Mouse (Mus musculus) heart, postnatal 0 days (tissue): ENCODE measurements around the gene Ick.
"Not testable (repeated sequence)": the region's sequence is repeated elsewhere in the genome, so short reads cannot be mapped to it uniquely, and the experiment has no call there.

Source experiments
- CTCF ChIP-seq: IDR thresholded peaks from 2 replicates; pipeline ENCODE4 v1.5.1; 2016; ENCODE audit warnings: antibody characterized with exemption, control low read depth, low read depth
- EP300 ChIP-seq: IDR thresholded peaks from 2 replicates; pipeline ENCODE4 v1.6.1; 2016; ENCODE audit warnings: antibody characterized with exemption, low read depth

DNA sequence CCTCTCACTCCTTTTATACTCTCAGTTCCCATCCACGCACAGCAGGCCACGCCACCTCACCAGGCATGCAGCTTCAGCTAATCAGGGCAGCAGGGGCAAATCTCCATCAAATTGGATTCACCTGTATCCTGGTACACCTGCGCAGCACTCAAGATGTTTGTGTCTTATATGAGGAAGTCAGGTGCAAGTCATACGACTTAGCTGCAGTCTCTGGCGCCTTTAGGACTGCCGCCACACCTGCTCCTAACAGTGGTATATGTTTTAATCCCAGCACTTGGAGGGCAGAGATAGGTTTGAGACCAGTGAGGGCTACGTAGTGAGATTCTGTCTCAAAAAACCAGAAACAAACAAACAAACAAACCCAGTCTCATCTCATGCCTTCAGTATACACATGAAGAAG lies 73.5 kb downstream of the Ick start, which contains the start of gene Gsta4:
- TF ChIP-seq CTCF, EP300: not testable (repeated sequence)
